Mouse (Mus musculus): ENCODE measurements at regions not wholly inside any gene's neighbourhood (a gene's known extent, or its start where the extent isn't known, plus 50 kb on each side); places are given as distances from the start of the nearest gene placed in this dataset.

- TF ChIP-seq CTCF (IDR thresholded peaks at IDR 0.05; ENCODE audit: borderline replicate concordance, insufficient read depth, low read depth, low read length), result no peak
- TF ChIP-seq POLR2A (IDR thresholded peaks at IDR 0.05; ENCODE audit: borderline replicate concordance, insufficient read depth, low read length), result no peak
Measured at GRCm38 (mm10) chr12:13776687-13777086, 375.2 kb downstream of the Fam84a start.

All from cerebellum, adult 2 months (tissue).